Mouse (Mus musculus) CH12.LX (cell line): Measurements from ENCODE around the gene Zbtb20. TPM values are rescaled to one million over a fixed set of nuclear protein-coding genes. Genes with fewer than 3 reads are reported as not detected.
A peak's percentile ranks its signal among the peaks of the same experiment; 100 is the strongest.

Source experiments
- DNase-seq: peaks from one replicate; pipeline ENCODE4 v3.0.0-alpha.2; 2013; ENCODE audit errors: extremely low read depth
- H3K27ac ChIP-seq: 2 replicates; pipeline ENCODE4 v1.5.1; 2012; ENCODE audit warnings: low read depth, mild to moderate bottlenecking, control low read depth, moderate library complexity; ENCODE audit not compliant: insufficient read depth
- H3K27me3 ChIP-seq: replicated peaks from 2 replicates; pipeline ENCODE3; 2012; ENCODE audit warnings: inconsistent platforms
- H3K36me3 ChIP-seq, 2 experiments: replicated peaks in 1 of 2; 2 replicates each; pipeline versions ENCODE3 to v1.6.1; 2012; ENCODE audit warnings: inconsistent platforms in 1 of 2, low read length in 1 of 2, mild to moderate bottlenecking in 1 of 2, mixed read lengths in 1 of 2, moderate library complexity in 1 of 2; ENCODE audit not compliant: control insufficient read depth in 1 of 2, insufficient read depth in 1 of 2
- H3K4me1 ChIP-seq, 2 experiments: 2 replicates each; pipeline ENCODE4 v1.6.1; 2012; ENCODE audit warnings: inconsistent platforms in 1 of 2, moderate library complexity in 1 of 2; ENCODE audit not compliant: insufficient read depth in 2 of 2, control insufficient read depth in 1 of 2
- H3K4me2 ChIP-seq: 2 replicates; pipeline ENCODE4 v1.6.1; 2012; ENCODE audit warnings: low read depth, mild to moderate bottlenecking, control low read depth; ENCODE audit not compliant: poor library complexity, insufficient read depth, severe bottlenecking
- H3K4me3 ChIP-seq, 3 experiments: fragments of 150-350 bp in 1 of 3; sonication (generic) in 1 of 3; replicated peaks in 1 of 3; 2 replicates each; pipeline versions ENCODE3 to v1.5.1; 2011 to 2012; ENCODE audit warnings: low read depth in 2 of 3, low read length in 2 of 3, mild to moderate bottlenecking in 2 of 3, moderate library complexity in 2 of 3, control low read depth in 1 of 3, improper control_type of control experiment in 1 of 3, inconsistent platforms in 1 of 3, mixed read lengths in 1 of 3; ENCODE audit not compliant: poor library complexity in 1 of 3
- H3K79me2 ChIP-seq: replicated peaks from 2 replicates; pipeline ENCODE4 v1.6.1; 2012; ENCODE audit warnings: mild to moderate bottlenecking, moderate library complexity; ENCODE audit not compliant: control insufficient read depth, poor library complexity, insufficient read depth, severe bottlenecking; ENCODE audit errors: extremely low read depth
- H3K9ac ChIP-seq: 2 replicates; pipeline ENCODE4 v1.6.1; 2012; ENCODE audit warnings: low read depth, mild to moderate bottlenecking, control low read depth, moderate library complexity; ENCODE audit not compliant: insufficient read depth
- H3K9me3 ChIP-seq: replicated peaks from 2 replicates; pipeline ENCODE3; 2012; ENCODE audit warnings: low read length, inconsistent platforms, mixed read lengths
- CHD1 ChIP-seq: IDR thresholded peaks from 2 replicates; pipeline ENCODE4 v1.6.1; 2012; ENCODE audit warnings: low read depth, low read length, improper control_type of control experiment, inconsistent platforms
- CHD2 ChIP-seq: IDR thresholded peaks from 2 replicates; pipeline ENCODE4 v1.6.1; 2011; ENCODE audit warnings: low read length, improper control_type of control experiment
- ELF1 ChIP-seq: IDR thresholded peaks from 2 replicates; pipeline ENCODE4 v1.6.1; 2014; ENCODE audit warnings: low read depth, mild to moderate bottlenecking, inconsistent platforms, low read length, improper control_type of control experiment
- EP300 ChIP-seq: IDR thresholded peaks from 2 replicates; pipeline ENCODE4 v1.6.1; 2011; ENCODE audit warnings: low read length, improper control_type of control experiment
- IRF4 ChIP-seq: IDR thresholded peaks from 2 replicates; pipeline ENCODE4 v1.6.1; 2014; ENCODE audit warnings: low read depth, mild to moderate bottlenecking, inconsistent platforms, low read length, improper control_type of control experiment
- JUN ChIP-seq: IDR thresholded peaks from 2 replicates; pipeline ENCODE4 v1.6.1; 2011; ENCODE audit warnings: low read depth, mild to moderate bottlenecking, low read length, improper control_type of control experiment, moderate library complexity; ENCODE audit not compliant: insufficient read depth
- JUND ChIP-seq: conservative IDR thresholded peaks from 2 replicates; pipeline ENCODE4 v1.6.1; 2011; ENCODE audit warnings: low read depth, low read length, improper control_type of control experiment
- KAT2A ChIP-seq: IDR thresholded peaks from 2 replicates; pipeline ENCODE4 v1.6.1; 2012; ENCODE audit warnings: low read length, improper control_type of control experiment, inconsistent platforms; ENCODE audit not compliant: insufficient replicate concordance
- MAFK ChIP-seq: IDR thresholded peaks from 2 replicates; pipeline ENCODE4 v1.6.1; 2011; ENCODE audit warnings: low read length, improper control_type of control experiment; ENCODE audit not compliant: insufficient replicate concordance
- MAX ChIP-seq: IDR thresholded peaks from 2 replicates; pipeline ENCODE4 v1.6.1; 2011; ENCODE audit warnings: low read length, improper control_type of control experiment
- MAZ ChIP-seq: IDR thresholded peaks from 2 replicates; pipeline ENCODE4 v1.6.1; 2012; ENCODE audit warnings: low read depth, mild to moderate bottlenecking, inconsistent platforms, low read length, improper control_type of control experiment, moderate library complexity
- MEF2A ChIP-seq: IDR thresholded peaks from 2 replicates; pipeline ENCODE4 v1.6.1; 2014; ENCODE audit warnings: low read depth, mild to moderate bottlenecking, inconsistent platforms, low read length, improper control_type of control experiment, borderline replicate concordance
- MXI1 ChIP-seq: IDR thresholded peaks from 2 replicates; pipeline ENCODE4 v1.6.1; 2011; ENCODE audit warnings: mild to moderate bottlenecking, low read depth, low read length, improper control_type of control experiment
- MYC ChIP-seq: IDR thresholded peaks from 2 replicates; pipeline ENCODE4 v1.6.1; 2011; ENCODE audit warnings: low read depth, mild to moderate bottlenecking, improper control_type of control experiment, low read length
- NRF1 ChIP-seq: IDR thresholded peaks from 2 replicates; pipeline ENCODE4 v1.6.1; 2014; ENCODE audit warnings: low read depth, mild to moderate bottlenecking, inconsistent platforms, low read length, improper control_type of control experiment, moderate library complexity
- POLR2A ChIP-seq: IDR thresholded peaks from 2 replicates; pipeline ENCODE4 v1.6.1; 2011; ENCODE audit warnings: low read depth, mild to moderate bottlenecking, improper control_type of control experiment, low read length
- RCOR1 ChIP-seq: conservative IDR thresholded peaks from 2 replicates; pipeline ENCODE4 v1.6.1; 2012; ENCODE audit warnings: low read depth, mild to moderate bottlenecking, inconsistent platforms, low read length, improper control_type of control experiment
- SIN3A ChIP-seq: IDR thresholded peaks from 2 replicates; pipeline ENCODE4 v1.6.1; 2012; ENCODE audit warnings: low read length, improper control_type of control experiment, inconsistent platforms
- TBP ChIP-seq: conservative IDR thresholded peaks from 2 replicates; pipeline ENCODE4 v1.6.1; 2011; ENCODE audit warnings: low read depth, low read length, improper control_type of control experiment
- TCF12 ChIP-seq: IDR thresholded peaks from 2 replicates; pipeline ENCODE4 v1.6.1; 2014; ENCODE audit warnings: low read depth, mild to moderate bottlenecking, inconsistent platforms, low read length, improper control_type of control experiment
- USF2 ChIP-seq: conservative IDR thresholded peaks from 2 replicates; pipeline ENCODE4 v1.6.1; 2011; ENCODE audit warnings: low read depth, low read length, improper control_type of control experiment
- ZKSCAN1 ChIP-seq: IDR thresholded peaks from 2 replicates; pipeline ENCODE4 v1.6.1; 2012; ENCODE audit warnings: low read depth, inconsistent platforms, low read length, improper control_type of control experiment, borderline replicate concordance
- ZNF384 ChIP-seq: IDR thresholded peaks from 2 replicates; pipeline ENCODE4 v1.6.1; 2012; ENCODE audit warnings: low read depth, low read length, improper control_type of control experiment, inconsistent platforms
- dilution Hi-C: fragments of 300-500 bp; cut with MboI; formaldehyde crosslinking; loops from 2 replicates; pipeline ENCODE4 v1.14.3; 2020; ENCODE audit warnings: low sequenced_read_pairs; ENCODE audit not compliant: extremely low pct_unique_long_range_greater_than_20kb, extremely low pct_ligation_motif_present
- in situ Hi-C: fragments of 300-500 bp; cut with MboI; formaldehyde crosslinking; loops from 3 replicates; pipeline ENCODE4 v1.14.3; 2019; ENCODE audit warnings: low sequenced_read_pairs, low pct_ligation_motif_present, low pct_unique_long_range_greater_than_20kb, mixed read lengths
- polyA plus RNA-seq: library from polyadenylated mRNA; unstranded; fragments of >175 nt; gene quantifications from 2 replicates; pipeline ENCODE4 v1.2.1, GENCODE M21; 2012; ENCODE audit warnings: low read depth; ENCODE audit not compliant: insufficient read length
- total RNA-seq, 2 experiments: library from RNA; depleted of rRNA; stranded (reverse); fragments of 300-350 nt in 1 of 2; fragments of >200 nt in 1 of 2; gene quantifications; 2 replicates each; pipeline ENCODE4 v1.2.3; 2012 to 2014

Gene Zbtb20
- total and polyA plus RNA-seq, 3 experiments = 24.9 to 58.0 (median 51.6) TPM

GRCm38 (mm10) chr16:43235721-43236159, 360.1 kb downstream of the Zbtb20 start:
- H3K4me2 ChIP-seq = peak overlapping the region; percentile 45; the same call in 1 of the 2 replicates
- H3K9me3 ChIP-seq = no peaks in the 10 kb centered on the region
- TF ChIP-seq MAFK = no peak
- TF ChIP-seq NRF1 = no peak
- TF ChIP-seq MAX = no peak
- no peak for TF ChIP-seq USF2
- TF ChIP-seq CHD2 = no peak
- no peak for TF ChIP-seq MAZ
- no peak for TF ChIP-seq CHD1
- TF ChIP-seq MYC = no peak
- no peak for TF ChIP-seq RCOR1
- no peak for TF ChIP-seq TBP
- no peak for TF ChIP-seq POLR2A
- no peak for TF ChIP-seq ZNF384
- peaks cover 0 to 2% of the 10 kb centered on the region in 2 experiments; a peak in 1 of 4 replicates for H3K4me1 ChIP-seq
- in situ Hi-C loops = no loop called here
- DNase-seq = no peak
- dilution Hi-C loops = no loop called here
- no peak overlapping the region for H3K4me3 ChIP-seq
- H3K9ac ChIP-seq = no peak overlapping the region
- H3K27ac ChIP-seq = no peak overlapping the region
- H3K36me3 ChIP-seq = no peaks in the 10 kb centered on the region
- no peaks in the 10 kb centered on the region for H3K79me2 ChIP-seq
- H3K27me3 ChIP-seq = no peaks in the 10 kb centered on the region

- Histone ChIP-seq H3K4me1 (peaks cover 0 to 2% of the 10 kb centered on the region in 2 experiments; a peak in 1 of 4 replicates), H3K9me3 (no peaks in the 10 kb centered on the region), H3K9ac (no peak overlapping the region), H3K27me3 (no peaks in the 10 kb centered on the region), H3K27ac (no peak overlapping the region), H3K4me2 (no peak overlapping the region), H3K36me3 (no peaks in the 10 kb centered on the region), H3K4me3 (no peak overlapping the region), H3K79me2 (no peaks in the 10 kb centered on the region)
- dilution Hi-C loops = no loop called here
- TF ChIP-seq TBP (no peak), MEF2A (no peak), SIN3A (no peak), USF2 (no peak), ZKSCAN1 (no peak), MAFK (no peak), CHD2 (no peak), IRF4 (no peak), JUN (no peak), ELF1 (no peak), MXI1 (no peak), TCF12 (no peak), EP300 (no peak), KAT2A (no peak), JUND (no peak)
- in situ Hi-C loops = no loop called here
- DNase-seq = no peak
These were observed 361.9 kb downstream of the Zbtb20 start for GRCm38 (mm10) chr16:43237551-43237950.
